Mouse (Mus musculus): ENCODE data around the gene Cphx3. TPM values are rescaled to one million over a fixed set of nuclear protein-coding genes. Genes with fewer than 3 reads are reported as not detected.
"Not testable (repeated sequence)": the region's sequence is repeated elsewhere in the genome, so short reads cannot be mapped to it uniquely, and the experiment has no call there.

Gene Cphx3
- polyA plus RNA-seq, 1 experiment from 2014 or later: not detected

GRCm38 (mm10) chr14:26206926-26207247, 124.8 kb downstream of the Cphx3 start, which contains the start of gene Tmem254b:
TSS of gene Tmem254b (minus strand) at chr14:26207041.
- not testable (repeated sequence) for H3K4me2 ChIP-seq (ENCODE audit: low read length); H3K9ac ChIP-seq (replicated peaks; ENCODE audit: low read depth, low read length); H3K27ac ChIP-seq (ENCODE audit: low read length); H3K27me3 ChIP-seq (replicated peaks; ENCODE audit: control insufficient read depth, insufficient read depth, low read length); H3K36me3 ChIP-seq (ENCODE audit: control insufficient read depth, insufficient read depth); H3K4me3 ChIP-seq (replicated peaks; ENCODE audit: low read length); H3K9me3 ChIP-seq (ENCODE audit: control insufficient read depth, low read length); H3K4me1 ChIP-seq (replicated peaks; ENCODE audit: control insufficient read depth, insufficient read depth, low read length)
- WGBS: no CpG with 5 or more reads among the region's 10 CpGs
- ATAC-seq: peak; percentile 83

- ATAC-seq; H3K9me3 ChIP-seq (ENCODE audit: control insufficient read depth, low read length); H3K4me1 ChIP-seq (replicated peaks; ENCODE audit: control insufficient read depth, insufficient read depth, low read length); H3K27me3 ChIP-seq (replicated peaks; ENCODE audit: control insufficient read depth, insufficient read depth, low read length); H3K4me2 ChIP-seq (ENCODE audit: low read length); H3K4me3 ChIP-seq (replicated peaks; ENCODE audit: low read length); H3K9ac ChIP-seq (replicated peaks; ENCODE audit: low read depth, low read length); H3K27ac ChIP-seq (ENCODE audit: low read length); H3K36me3 ChIP-seq (ENCODE audit: control insufficient read depth, insufficient read depth): not testable (repeated sequence)
- WGBS: no CpG with 5 or more reads among the region's 5 CpGs
These were observed 134.3 kb downstream of the Cphx3 start for GRCm38 (mm10) chr14:26216233-26217000.

- no CpG with 5 or more reads among the region's 2 CpGs for WGBS
- H3K9ac ChIP-seq (replicated peaks; ENCODE audit: low read depth, low read length); H3K27me3 ChIP-seq (replicated peaks; ENCODE audit: control insufficient read depth, insufficient read depth, low read length); H3K9me3 ChIP-seq (ENCODE audit: control insufficient read depth, low read length); H3K4me2 ChIP-seq (ENCODE audit: low read length); ATAC-seq; H3K4me1 ChIP-seq (replicated peaks; ENCODE audit: control insufficient read depth, insufficient read depth, low read length); H3K27ac ChIP-seq (ENCODE audit: low read length); H3K36me3 ChIP-seq (ENCODE audit: control insufficient read depth, insufficient read depth); H3K4me3 ChIP-seq (replicated peaks; ENCODE audit: low read length): not testable (repeated sequence)
These were observed 155.1 kb downstream of the Cphx3 start for GRCm38 (mm10) chr14:26237183-26237582.

- H3K27ac ChIP-seq (ENCODE audit: low read length); H3K9me3 ChIP-seq (ENCODE audit: control insufficient read depth, low read length); H3K9ac ChIP-seq (replicated peaks; ENCODE audit: low read depth, low read length); H3K4me1 ChIP-seq (replicated peaks; ENCODE audit: control insufficient read depth, insufficient read depth, low read length); H3K27me3 ChIP-seq (replicated peaks; ENCODE audit: control insufficient read depth, insufficient read depth, low read length); H3K36me3 ChIP-seq (ENCODE audit: control insufficient read depth, insufficient read depth); H3K4me3 ChIP-seq (replicated peaks; ENCODE audit: low read length); H3K4me2 ChIP-seq (ENCODE audit: low read length): not testable (repeated sequence)
- peak; percentile 88 for ATAC-seq
- no CpG with 5 or more reads among the region's 25 CpGs for WGBS
These were observed 175.9 kb downstream of the Cphx3 start, which contains the start of gene Duxbl3 for GRCm38 (mm10) chr14:26257756-26258617. TSS of gene Duxbl3 (plus strand) at chr14:26257962.

- H3K4me3 ChIP-seq (replicated peaks; ENCODE audit: low read length); H3K4me1 ChIP-seq (replicated peaks; ENCODE audit: control insufficient read depth, insufficient read depth, low read length); H3K27me3 ChIP-seq (replicated peaks; ENCODE audit: control insufficient read depth, insufficient read depth, low read length); H3K27ac ChIP-seq (ENCODE audit: low read length); ATAC-seq; H3K4me2 ChIP-seq (ENCODE audit: low read length); H3K9ac ChIP-seq (replicated peaks; ENCODE audit: low read depth, low read length); H3K9me3 ChIP-seq (ENCODE audit: control insufficient read depth, low read length); H3K36me3 ChIP-seq (ENCODE audit: control insufficient read depth, insufficient read depth): not testable (repeated sequence)
- WGBS: no CpG with 5 or more reads among the region's 6 CpGs
These were observed 176.6 kb downstream of the Cphx3 start for GRCm38 (mm10) chr14:26258729-26259128.

Other genes with a start within 250 kb of the Cphx3 start
- 2.0 and 2.6 TPM in 2 replicates for gene Anxa11, start 240.1 kb upstream of the Cphx3 start, polyA plus RNA-seq (2015; fragmentation: Nextera tagmentation; extraction: Ambion mirVana)
- gene Plac9a, start 179.2 kb upstream of the Cphx3 start, polyA plus RNA-seq (2015; fragmentation: Nextera tagmentation; extraction: Ambion mirVana): not detected in 2 replicates
- gene Tmem254a, start 154.6 kb upstream of the Cphx3 start, polyA plus RNA-seq (2015; fragmentation: Nextera tagmentation; extraction: Ambion mirVana): 2.9 and 3.9 TPM in 2 replicates
- not detected in 2 replicates for gene Cphx1, start 144.0 kb upstream of the Cphx3 start, polyA plus RNA-seq (2015; fragmentation: Nextera tagmentation; extraction: Ambion mirVana)
- gene Duxbl1, start 103.7 kb upstream of the Cphx3 start, polyA plus RNA-seq (2015; fragmentation: Nextera tagmentation; extraction: Ambion mirVana): 3.0 and 6.7 TPM in 2 replicates
- gene Gm9780, start 39.6 kb upstream of the Cphx3 start, polyA plus RNA-seq (2015; fragmentation: Nextera tagmentation; extraction: Ambion mirVana): 8.4 and 9.3 TPM in 2 replicates
- gene Tmem254c, start 14.9 kb upstream of the Cphx3 start, polyA plus RNA-seq (2015; fragmentation: Nextera tagmentation; extraction: Ambion mirVana): 10.6 and 17.5 TPM in 2 replicates
- gene Cphx2, start 781 bp upstream of the Cphx3 start, polyA plus RNA-seq (2015; fragmentation: Nextera tagmentation; extraction: Ambion mirVana): not detected in 2 replicates
- gene Duxbl2, start 36.1 kb downstream of the Cphx3 start, polyA plus RNA-seq (2015; fragmentation: Nextera tagmentation; extraction: Ambion mirVana): not detected in 2 replicates
- gene Plac9b, start 100.2 kb downstream of the Cphx3 start, polyA plus RNA-seq (2015; fragmentation: Nextera tagmentation; extraction: Ambion mirVana): 5.2 and 7.4 TPM in 2 replicates
- gene Tmem254b, start 124.7 kb downstream of the Cphx3 start, polyA plus RNA-seq (2015; fragmentation: Nextera tagmentation; extraction: Ambion mirVana): 18.0 and 23.1 TPM in 2 replicates
- gene Duxbl3, start 175.7 kb downstream of the Cphx3 start, polyA plus RNA-seq (2015; fragmentation: Nextera tagmentation; extraction: Ambion mirVana): 0.58 and 2.9 TPM in 2 replicates